Mouse (Mus musculus) neutrophil, adult 5-6 weeks (primary cell): ENCODE data around the gene Grin2c. TPM values are rescaled to one million over a fixed set of nuclear protein-coding genes. Genes with fewer than 3 reads are reported as not detected.

Experiments used
- ATAC-seq: fragments of 151-379, 151-347 bp; 2 replicates; pipeline ENCODE4 v1.8.0; 2017; ENCODE audit warnings: mild to moderate bottlenecking, moderate TSS enrichment; ENCODE audit not compliant: insufficient number of reproducible peaks, poor library complexity, low FRiP score, severe bottlenecking; ENCODE audit errors: extremely low read depth
- total RNA-seq: library from RNA; stranded (forward); fragments of 200-1000 nt; gene quantifications from 2 replicates; pipeline ENCODE4 v1.2.3, GENCODE M21; 2017

Grin2c gene
- 0.23 TPM in 1 of 2 replicates, not detected in the other for total RNA-seq

GRCm38 (mm10) chr11:115267061-115267883 is at the start of gene Grin2c:
TSS of gene Grin2c (minus strand) at chr11:115267243.
- ATAC-seq = no peak

- no peak for ATAC-seq
Observed at GRCm38 (mm10) chr11:115314249-115314648, 47.2 kb upstream of the Grin2c start.

- no peak for ATAC-seq
Observed at GRCm38 (mm10) chr11:115308781-115309180, 41.7 kb upstream of the Grin2c start.

- no peak for ATAC-seq
Observed at GRCm38 (mm10) chr11:115306863-115307262, 39.8 kb upstream of the Grin2c start, which contains the start of gene Otop2. TSS of gene Otop2 (plus strand) at chr11:115307163.

- no peak for ATAC-seq
Observed at GRCm38 (mm10) chr11:115303167-115303566, 36.1 kb upstream of the Grin2c start.

- ATAC-seq = no peak
Observed at GRCm38 (mm10) chr11:115301351-115301750, 34.3 kb upstream of the Grin2c start.

GRCm38 (mm10) chr11:115300745-115301144 is 33.7 kb upstream of the Grin2c start:
- ATAC-seq = no peak

- ATAC-seq = no peak
Observed at GRCm38 (mm10) chr11:115298160-115298559, 31.1 kb upstream of the Grin2c start.

- ATAC-seq = peak; percentile 43
Observed at GRCm38 (mm10) chr11:115297214-115297826, 30.3 kb upstream of the Grin2c start, which contains the start of gene Fads6. TSS of gene Fads6 (minus strand) at chr11:115297663.

- ATAC-seq = no peak
Observed at GRCm38 (mm10) chr11:115296471-115297210, 29.6 kb upstream of the Grin2c start.

- ATAC-seq = no peak
Observed at GRCm38 (mm10) chr11:115295939-115296338, 28.9 kb upstream of the Grin2c start.

GRCm38 (mm10) chr11:115292631-115293375 is 25.8 kb upstream of the Grin2c start:
- ATAC-seq = no peak

- ATAC-seq = no peak
Observed at GRCm38 (mm10) chr11:115291503-115291902, 24.5 kb upstream of the Grin2c start.

GRCm38 (mm10) chr11:115290919-115291318 is 23.9 kb upstream of the Grin2c start:
- no peak for ATAC-seq

- ATAC-seq = no peak
Observed at GRCm38 (mm10) chr11:115290314-115290713, 23.3 kb upstream of the Grin2c start.

GRCm38 (mm10) chr11:115289885-115290284 is 22.8 kb upstream of the Grin2c start:
- no peak for ATAC-seq

- no peak for ATAC-seq
Observed at GRCm38 (mm10) chr11:115288305-115288704, 21.3 kb upstream of the Grin2c start.

- ATAC-seq = no peak
Observed at GRCm38 (mm10) chr11:115287386-115287785, 20.3 kb upstream of the Grin2c start.
